Mouse (Mus musculus) ES-Bruce4 (cell line): ENCODE measurements around the gene Igfbp4.

Source experiments
- CTCF ChIP-seq: IDR thresholded peaks from one replicate; pipeline ENCODE4 v1.8.1; 2011; ENCODE audit warnings: low read depth, low read length
- EP300 ChIP-seq: IDR thresholded peaks from 2 replicates; pipeline ENCODE4 v1.6.1; 2011; ENCODE audit warnings: low read depth, low read length; ENCODE audit not compliant: insufficient read depth
- POLR2A ChIP-seq: IDR thresholded peaks from one replicate; pipeline ENCODE4 v1.8.1; 2011; ENCODE audit warnings: low read length; ENCODE audit not compliant: insufficient read depth

- TF ChIP-seq EP300 (no peak), CTCF (no peak), POLR2A (no peak)
Measured at GRCm38 (mm10) chr11:99101693-99102092, 60.6 kb downstream of the Igfbp4 start.
